Mouse (Mus musculus) induced T-regulatory cell, adult 2 months (primary cell): ENCODE results near the gene Cabp2.

Experiments used
- DNase-seq: peaks from one replicate; pipeline ENCODE4 v3.0.0-alpha.2; 2012; ENCODE audit warnings: low read depth

Cabp2 gene

DNA sequence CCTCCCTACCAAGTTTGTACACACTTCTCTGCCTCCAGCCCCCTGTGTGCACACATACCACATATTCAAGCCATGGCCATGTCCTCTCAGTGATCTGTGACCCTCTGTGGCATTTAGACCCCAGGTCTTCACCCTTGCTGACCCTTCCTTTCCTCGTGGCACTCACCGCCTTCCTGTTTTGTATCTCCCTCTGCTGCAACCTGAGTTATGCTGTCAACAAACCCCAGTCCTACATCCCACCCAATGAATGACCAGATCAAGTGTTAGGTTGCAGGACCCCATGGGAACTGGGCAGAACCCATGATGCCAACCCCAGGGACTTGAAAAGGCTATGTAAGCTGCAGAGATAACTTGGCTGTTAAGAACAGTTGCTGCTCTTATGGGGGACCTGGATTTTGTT is 20.7 kb downstream of the Cabp2 start:
- no peak for DNase-seq

- DNase-seq = no peak
Measured at GRCm38 (mm10) chr19:4102626-4103025, 21.2 kb downstream of the Cabp2 start.

- DNase-seq = no peak
Measured at GRCm38 (mm10) chr19:4103294-4103693, 21.9 kb downstream of the Cabp2 start.

GRCm38 (mm10) chr19:4103792-4104191 is 22.4 kb downstream of the Cabp2 start:
- DNase-seq = no peak

DNA sequence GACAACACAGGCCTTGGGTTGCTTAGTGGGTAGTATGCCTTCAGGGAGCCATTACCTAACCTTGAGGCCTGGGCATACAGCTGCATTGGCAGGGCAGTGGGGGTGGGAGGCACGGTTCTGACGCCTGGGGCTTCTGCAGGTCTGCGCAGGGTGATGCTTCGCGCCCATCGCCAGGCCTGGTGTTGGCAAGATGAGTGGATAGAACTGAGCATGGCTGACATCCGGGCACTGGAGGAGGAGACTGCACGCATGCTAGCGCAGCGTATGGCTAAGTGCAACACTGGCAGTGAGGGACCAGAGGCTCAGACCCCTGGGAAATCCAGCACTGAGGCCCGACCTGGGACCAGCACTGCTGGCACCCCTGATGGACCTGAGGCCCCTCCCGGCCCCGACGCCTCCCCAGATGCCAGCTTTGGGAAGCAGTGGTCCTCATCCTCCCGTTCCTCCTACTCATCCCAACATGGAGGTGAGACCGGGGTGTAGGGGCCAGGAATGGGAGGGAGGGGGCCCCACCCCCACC is 23.4 kb downstream of the Cabp2 start:
- DNase-seq = no peak

- DNase-seq = no peak
Measured at GRCm38 (mm10) chr19:4106654-4107053, 25.3 kb downstream of the Cabp2 start.

DNA sequence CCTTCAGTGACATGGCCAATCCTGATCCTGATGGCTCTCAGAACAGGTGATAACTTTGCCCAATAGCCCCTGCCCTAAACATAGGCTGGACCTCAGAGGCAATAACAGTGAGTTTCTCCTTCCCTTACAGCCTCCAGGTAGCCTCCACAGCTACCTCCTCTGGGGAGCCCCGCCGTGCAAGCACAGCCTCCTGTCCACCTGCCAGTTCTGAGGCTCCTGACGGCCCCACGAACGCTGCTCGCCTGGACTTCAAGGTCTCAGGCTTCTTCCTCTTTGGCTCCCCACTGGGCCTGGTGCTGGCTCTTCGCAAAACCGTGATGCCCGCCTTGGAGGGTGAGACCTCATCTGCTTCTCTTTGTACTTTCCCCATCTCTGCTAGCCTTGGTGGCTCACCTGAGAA is 27.2 kb downstream of the Cabp2 start:
- no peak for DNase-seq

DNA sequence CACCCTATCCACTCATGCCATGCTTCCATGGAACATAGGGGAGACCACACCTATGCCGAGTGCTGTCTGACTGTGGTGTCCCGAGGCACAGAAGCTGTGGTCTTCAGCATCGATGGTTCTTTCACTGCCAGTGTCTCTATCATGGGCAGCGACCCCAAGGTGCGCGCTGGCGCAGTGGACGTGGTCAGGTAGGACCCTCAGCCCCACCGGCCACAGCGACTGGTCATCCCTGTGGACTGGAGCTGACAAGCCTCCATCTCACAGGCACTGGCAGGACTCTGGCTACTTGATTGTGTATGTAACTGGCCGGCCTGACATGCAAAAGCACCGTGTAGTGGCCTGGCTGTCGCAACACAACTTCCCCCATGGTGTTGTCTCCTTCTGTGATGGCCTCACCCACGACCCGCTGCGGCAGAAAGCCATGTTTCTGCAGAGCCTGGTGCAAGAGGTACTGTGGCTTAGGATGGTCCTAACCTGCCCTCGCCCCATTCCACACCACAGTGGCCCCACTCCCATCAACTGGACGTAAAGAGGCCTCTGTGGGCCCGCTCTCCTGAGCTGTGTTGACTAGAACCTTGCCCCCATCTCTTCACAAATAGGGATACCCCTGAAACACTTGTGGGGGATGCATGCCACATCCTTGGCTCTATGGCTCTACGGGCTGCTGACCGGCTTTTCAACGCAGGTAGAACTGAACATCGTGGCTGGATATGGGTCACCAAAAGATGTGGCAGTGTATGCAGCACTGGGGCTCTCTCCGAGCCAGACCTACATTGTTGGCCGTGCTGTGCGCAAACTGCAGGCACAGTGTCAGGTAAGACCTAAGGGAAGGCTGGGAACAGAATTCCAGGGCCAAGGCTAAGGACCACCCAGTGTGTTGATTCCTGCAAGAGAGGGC is 30.9 kb downstream of the Cabp2 start:
- DNase-seq = no peak

DNA sequence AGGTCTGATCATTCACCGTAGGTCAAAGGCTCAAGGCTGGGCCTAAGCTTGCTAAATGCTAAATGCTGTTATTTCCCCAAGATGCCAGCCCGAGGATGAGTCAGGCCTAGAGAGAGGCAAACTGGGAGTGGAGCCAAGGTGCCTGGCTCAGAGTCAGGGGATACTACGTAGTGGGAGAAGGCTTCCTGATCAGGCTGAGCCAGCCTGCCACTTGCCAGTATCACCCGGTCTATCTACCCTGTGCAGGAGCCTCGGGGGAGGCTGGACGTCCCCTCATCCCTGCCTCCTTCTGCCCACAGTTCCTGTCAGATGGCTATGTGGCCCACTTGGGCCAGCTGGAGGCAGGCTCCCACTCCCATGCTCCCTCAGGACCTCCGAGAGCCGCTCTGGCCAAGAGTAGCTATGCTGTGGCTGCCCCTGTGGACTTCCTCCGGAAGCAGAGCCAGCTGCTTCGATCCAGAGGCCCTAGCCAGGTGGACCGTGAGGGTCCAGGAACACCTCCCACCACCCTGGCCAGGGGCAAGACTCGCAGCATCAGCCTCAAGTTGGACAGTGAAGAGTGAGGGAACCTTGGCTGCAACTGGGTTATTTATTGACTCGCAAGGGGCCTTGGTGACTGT is 31.9 kb downstream of the Cabp2 start:
- DNase-seq = no peak

DNA sequence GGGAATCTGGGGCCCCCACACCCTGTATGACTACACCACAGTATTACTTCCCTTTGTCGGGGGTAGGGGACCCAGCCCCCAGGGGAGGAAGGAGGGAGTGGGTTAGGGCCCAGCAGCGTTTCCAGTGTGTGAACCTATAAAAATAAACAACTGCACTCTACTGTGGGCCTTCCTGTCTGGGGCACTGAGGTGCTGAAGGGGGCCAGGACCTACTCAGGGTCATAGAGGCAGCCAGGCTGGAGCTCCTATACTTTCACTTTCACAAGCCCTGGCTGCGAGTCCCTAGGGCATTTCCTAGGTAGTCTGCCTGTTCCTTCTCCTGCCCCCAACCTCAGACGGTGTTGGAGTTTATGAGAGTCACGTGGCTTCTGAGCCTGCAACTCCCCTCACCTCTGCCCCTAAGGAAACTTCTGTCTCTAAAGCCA is 32.4 kb downstream of the Cabp2 start:
- peak; percentile 81 for DNase-seq

GRCm38 (mm10) chr19:4114551-4114950 is 33.2 kb downstream of the Cabp2 start:
- no peak for DNase-seq

DNA sequence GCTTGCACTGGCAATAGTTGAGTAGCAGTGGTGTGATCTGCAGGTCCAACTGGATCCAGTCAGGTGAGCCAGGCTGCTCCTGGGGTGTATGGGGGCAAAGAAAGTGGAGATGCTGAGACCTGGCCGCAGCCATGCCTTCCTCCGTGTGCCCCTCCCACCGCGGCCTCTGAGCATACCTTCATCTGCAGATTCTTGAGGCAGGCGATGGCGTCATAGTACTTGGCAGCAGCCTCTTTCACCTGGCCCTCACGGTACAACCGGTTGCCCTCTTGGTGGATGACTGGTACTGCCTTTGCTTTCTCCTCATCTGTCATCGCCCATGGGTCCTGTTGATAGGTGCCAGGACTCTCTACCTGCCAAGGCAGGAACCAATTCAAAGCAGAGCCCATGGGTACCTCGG is 33.8 kb downstream of the Cabp2 start:
- no peak for DNase-seq

DNA sequence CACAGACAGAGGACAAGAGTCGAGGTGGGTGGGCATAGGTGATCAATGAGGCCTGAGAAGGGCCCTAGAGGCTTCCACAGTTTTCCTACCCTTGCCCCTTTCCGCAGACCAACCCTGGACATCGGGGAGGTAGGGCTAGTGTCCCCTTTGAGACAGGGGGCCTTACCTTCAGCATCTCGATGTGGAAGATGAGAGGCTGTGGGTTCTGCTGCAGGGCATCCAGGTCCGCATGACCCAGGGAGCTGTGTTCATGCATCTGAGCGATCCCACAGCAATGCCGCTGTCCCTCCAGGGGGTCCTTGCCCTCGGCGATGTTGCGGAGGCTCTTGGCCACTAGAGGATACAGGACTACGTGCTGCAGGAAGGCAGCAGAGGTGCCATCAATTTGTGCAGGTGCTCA is 34.4 kb downstream of the Cabp2 start:
- DNase-seq = no peak

GRCm38 (mm10) chr19:4117006-4117405 is 35.6 kb downstream of the Cabp2 start:
- DNase-seq = no peak

GRCm38 (mm10) chr19:4118350-4118749 is 37.0 kb downstream of the Cabp2 start:
- DNase-seq = peak; percentile 39

- DNase-seq = peak; percentile 94
Measured at GRCm38 (mm10) chr19:4119716-4120487, 38.5 kb downstream of the Cabp2 start.

- no peak for DNase-seq
Measured at GRCm38 (mm10) chr19:4120496-4120895, 39.1 kb downstream of the Cabp2 start.

GRCm38 (mm10) chr19:4121097-4121805 is 39.9 kb downstream of the Cabp2 start:
- DNase-seq = peak; percentile 99

DNA sequence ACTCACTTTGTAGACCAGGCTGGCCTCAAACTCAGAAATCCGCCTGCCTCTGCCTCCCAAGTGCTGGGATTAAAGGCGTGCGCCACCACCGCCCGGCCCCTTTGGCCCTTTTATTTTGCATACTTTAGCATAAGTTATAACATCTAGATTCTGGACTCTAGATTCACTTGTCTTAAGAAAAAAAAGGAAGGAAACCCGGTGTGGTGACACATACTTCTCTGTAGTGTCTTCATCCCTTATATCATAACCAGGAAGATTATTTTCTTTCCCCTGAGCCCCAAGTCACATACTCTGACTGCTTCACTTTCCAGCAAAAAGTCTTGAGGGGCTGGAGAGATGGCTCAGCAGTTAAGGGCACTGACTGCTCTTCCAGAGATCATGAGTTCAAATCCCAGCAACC is 40.5 kb downstream of the Cabp2 start:
- DNase-seq = peak; percentile 57

- DNase-seq = peak; percentile 52
Measured at GRCm38 (mm10) chr19:4122411-4123370, 41.3 kb downstream of the Cabp2 start.

- no peak for DNase-seq
Measured at GRCm38 (mm10) chr19:4124432-4124831, 43.1 kb downstream of the Cabp2 start.
